Mouse (Mus musculus): ENCODE measurements at regions not wholly inside any gene's neighbourhood (a gene's known extent, or its start where the extent isn't known, plus 50 kb on each side); places are given as distances from the start of the nearest gene placed in this dataset.
A peak's percentile ranks its signal among the peaks of the same experiment; 100 is the strongest.

DNA sequence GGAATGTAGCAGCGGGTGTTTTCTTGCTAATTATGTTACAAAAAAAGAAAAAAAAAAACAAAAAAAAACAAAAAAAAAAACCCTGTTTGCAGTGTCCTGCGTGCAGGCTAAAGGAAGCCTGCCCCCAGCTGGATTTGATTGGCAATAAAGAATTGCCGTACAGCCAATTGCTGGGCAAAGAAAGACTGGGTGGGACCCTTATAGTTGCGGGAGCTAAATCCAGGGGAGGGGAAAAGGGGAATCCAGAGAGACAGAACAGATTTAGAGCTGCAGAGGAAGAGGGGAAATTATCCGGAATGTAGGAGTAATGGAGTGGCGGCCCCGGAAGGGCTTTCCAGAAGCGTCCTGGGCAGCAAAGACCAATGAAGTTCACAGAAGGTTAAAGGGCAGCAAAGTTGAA is 223.6 kb downstream of the Prdm2 start:
- TF ChIP-seq POLR2A (IDR thresholded peaks at IDR 0.05; ENCODE audit: borderline replicate concordance, extremely low read depth, insufficient read depth, insufficient read length): no peak
- ATAC-seq (ENCODE audit: low FRiP score, low read depth): peak; percentile 55; the same call in 1 of the 2 replicates
- WGBS: 3% methylated on average over 8 of the region's 8 CpGs
- Histone ChIP-seq H3K4me2 (replicated peaks; ENCODE audit: low read depth, low read length, severe bottlenecking) (peak overlapping the region; percentile 16; the same call in 1 of the 2 replicates), H3K36me3 (ENCODE audit: control insufficient read depth, insufficient read depth, low read length) (no peaks in the 10 kb centered on the region), H3K27me3 (ENCODE audit: control insufficient read depth, insufficient read depth, low read length) (no peaks in the 10 kb centered on the region), H3K9ac (ENCODE audit: low read depth, low read length, severe bottlenecking) (no peak overlapping the region), H3K9me3 (ENCODE audit: control insufficient read depth, low read length) (no peaks in the 10 kb centered on the region), H3K4me1 (ENCODE audit: control insufficient read depth, insufficient read depth, low read length) (0 out of 2 replicates have a peak, but pooled peaks cover 3% of the 10 kb centered on the region), H3K27ac (replicated peaks; ENCODE audit: low read depth, low read length) (no peak overlapping the region), H3K4me3 (replicated peaks; ENCODE audit: low read length) (no peak overlapping the region)
- peak; percentile 35 for DNase-seq (ENCODE audit: low spot score)

DNA sequence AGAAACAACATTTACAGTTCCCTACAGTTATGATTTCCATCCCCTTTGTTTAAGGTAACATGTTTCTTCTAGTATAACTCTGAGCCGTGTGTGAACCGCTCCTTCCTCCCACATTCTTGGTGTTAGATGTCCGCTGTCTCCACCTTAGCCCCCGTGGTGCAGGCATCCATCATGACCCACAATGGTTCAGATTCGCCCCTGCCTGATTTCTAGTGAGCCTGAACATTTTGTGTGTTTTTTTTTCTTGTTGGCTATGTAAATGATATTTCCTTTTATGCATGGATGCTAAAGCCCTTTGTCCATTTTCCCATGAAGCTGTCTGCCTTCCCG is 229.5 kb downstream of the Prdm2 start:
- Histone ChIP-seq H3K27ac (replicated peaks; ENCODE audit: low read depth, low read length) (no peak overlapping the region), H3K9ac (ENCODE audit: low read depth, low read length, severe bottlenecking) (no peak overlapping the region), H3K4me2 (replicated peaks; ENCODE audit: low read depth, low read length, severe bottlenecking) (no peak overlapping the region), H3K4me1 (ENCODE audit: control insufficient read depth, insufficient read depth, low read length) (peaks cover 10% of the 10 kb centered on the region; the same call in 1 of the 2 replicates), H3K27me3 (ENCODE audit: control insufficient read depth, insufficient read depth, low read length) (no peaks in the 10 kb centered on the region), H3K4me3 (replicated peaks; ENCODE audit: low read length) (no peak overlapping the region), H3K36me3 (ENCODE audit: control insufficient read depth, insufficient read depth, low read length) (no peaks in the 10 kb centered on the region), H3K9me3 (ENCODE audit: control insufficient read depth, low read length) (no peaks in the 10 kb centered on the region)
- no peak for TF ChIP-seq POLR2A (IDR thresholded peaks at IDR 0.05; ENCODE audit: borderline replicate concordance, extremely low read depth, insufficient read depth, insufficient read length)
- ATAC-seq (ENCODE audit: low FRiP score, low read depth): no peak
- WGBS: 57% methylated on average over 6 of the region's 6 CpGs
- no peak for DNase-seq (ENCODE audit: low spot score)

DNA sequence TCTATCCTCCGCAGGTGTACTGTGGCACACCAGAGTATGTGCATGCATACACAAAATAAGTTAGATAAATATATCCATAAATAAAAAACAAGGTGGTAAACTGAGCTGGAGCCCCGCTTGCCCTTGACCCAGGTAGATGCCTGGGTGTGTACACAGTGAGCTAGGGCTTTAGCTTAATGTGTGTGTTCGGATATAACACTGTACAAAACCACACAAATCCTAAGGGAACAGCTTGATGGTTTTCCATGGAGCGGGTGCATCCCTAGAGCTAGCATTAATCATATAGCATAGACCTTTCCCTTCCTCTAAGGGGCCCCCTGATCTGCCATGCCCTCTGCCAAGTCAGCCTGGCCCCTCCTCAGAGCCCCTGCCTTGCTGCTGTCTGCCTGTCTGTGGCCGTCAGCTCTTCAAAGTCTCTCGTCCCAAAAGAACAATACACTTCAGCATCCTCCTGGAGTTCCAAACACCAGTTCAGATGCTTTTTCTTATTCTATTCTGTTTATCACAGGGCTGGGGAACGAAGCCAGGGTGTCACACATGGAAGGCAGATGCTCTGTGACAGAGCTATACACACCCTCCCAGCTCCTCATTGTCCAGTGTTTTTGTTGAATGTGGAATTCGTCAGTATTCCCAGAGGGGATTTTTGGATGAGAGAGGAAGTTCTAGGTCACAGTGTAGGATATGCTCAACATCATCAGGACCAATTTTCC is 230.1 kb downstream of the Prdm2 start:
- 55% methylated on average over 8 of the region's 8 CpGs for WGBS
- H3K9ac ChIP-seq (ENCODE audit: low read depth, low read length, severe bottlenecking): no peak overlapping the region
- no peaks in the 10 kb centered on the region for H3K9me3 ChIP-seq (ENCODE audit: control insufficient read depth, low read length)
- peaks cover 10% of the 10 kb centered on the region; the same call in 1 of the 2 replicates for H3K4me1 ChIP-seq (ENCODE audit: control insufficient read depth, insufficient read depth, low read length)
- H3K27me3 ChIP-seq (ENCODE audit: control insufficient read depth, insufficient read depth, low read length): no peaks in the 10 kb centered on the region
- H3K36me3 ChIP-seq (ENCODE audit: control insufficient read depth, insufficient read depth, low read length): no peaks in the 10 kb centered on the region
- ATAC-seq (ENCODE audit: low FRiP score, low read depth) (no peak), DNase-seq (ENCODE audit: low spot score) (no peak)
- no peak overlapping the region for H3K4me3 ChIP-seq (replicated peaks; ENCODE audit: low read length)
- no peak for TF ChIP-seq POLR2A (IDR thresholded peaks at IDR 0.05; ENCODE audit: borderline replicate concordance, extremely low read depth, insufficient read depth, insufficient read length)
- no peak overlapping the region for H3K4me2 ChIP-seq (replicated peaks; ENCODE audit: low read depth, low read length, severe bottlenecking)
- no peak overlapping the region for H3K27ac ChIP-seq (replicated peaks; ENCODE audit: low read depth, low read length)

DNA sequence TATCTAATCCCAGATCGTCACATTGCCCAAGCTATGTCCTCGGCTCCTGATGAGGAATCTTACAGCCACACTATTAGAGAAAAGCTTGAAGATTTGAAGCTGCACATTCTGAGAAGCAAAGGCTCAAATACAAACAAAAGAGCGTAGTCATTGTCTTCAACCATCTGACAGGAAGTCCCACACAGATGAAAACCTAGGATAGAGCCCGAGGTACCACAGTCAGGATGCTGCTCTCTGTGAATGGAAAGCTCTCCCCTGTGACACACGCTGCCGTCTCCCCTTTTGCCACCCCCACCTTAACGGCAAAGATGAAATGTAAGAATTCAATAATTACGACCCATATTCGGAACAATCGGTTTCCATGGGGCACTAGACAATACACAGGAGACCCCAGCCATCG is 237.2 kb downstream of the Prdm2 start:
- no peak for TF ChIP-seq POLR2A (IDR thresholded peaks at IDR 0.05; ENCODE audit: borderline replicate concordance, extremely low read depth, insufficient read depth, insufficient read length)
- no peaks in the 10 kb centered on the region for H3K9me3 ChIP-seq (ENCODE audit: control insufficient read depth, low read length)
- no peak for DNase-seq (ENCODE audit: low spot score)
- ATAC-seq (ENCODE audit: low FRiP score, low read depth): no peak
- no peaks in the 10 kb centered on the region for H3K36me3 ChIP-seq (ENCODE audit: control insufficient read depth, insufficient read depth, low read length)
- H3K4me1 ChIP-seq (ENCODE audit: control insufficient read depth, insufficient read depth, low read length): no peaks in the 10 kb centered on the region
- no peak overlapping the region for H3K9ac ChIP-seq (ENCODE audit: low read depth, low read length, severe bottlenecking)
- no peak overlapping the region for H3K4me2 ChIP-seq (replicated peaks; ENCODE audit: low read depth, low read length, severe bottlenecking)
- H3K27me3 ChIP-seq (ENCODE audit: control insufficient read depth, insufficient read depth, low read length): no peaks in the 10 kb centered on the region
- no peak overlapping the region for H3K27ac ChIP-seq (replicated peaks; ENCODE audit: low read depth, low read length)
- H3K4me3 ChIP-seq (replicated peaks; ENCODE audit: low read length): no peak overlapping the region
- WGBS: 81% methylated on average over 11 of the region's 11 CpGs

DNA sequence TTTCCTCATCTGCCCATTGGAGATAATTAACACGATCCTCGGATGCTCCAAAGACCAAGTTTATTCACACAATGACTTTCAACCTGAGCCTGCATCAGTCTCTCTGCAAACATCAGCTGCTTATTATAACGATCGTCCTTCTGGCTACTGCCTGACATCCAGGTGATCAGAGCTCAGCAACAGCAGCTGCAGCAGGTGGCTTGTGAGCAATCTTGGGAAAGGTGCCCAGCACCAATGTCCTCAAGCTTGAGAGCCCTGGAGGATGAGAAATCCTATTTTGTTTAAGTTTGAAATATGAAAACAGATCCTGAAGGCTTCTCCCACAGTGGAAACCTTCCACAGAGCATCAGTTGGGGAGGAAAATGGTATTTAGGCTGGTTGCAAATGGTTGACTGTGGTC is 242.8 kb downstream of the Prdm2 start:
- Histone ChIP-seq H3K4me2 (replicated peaks; ENCODE audit: low read depth, low read length, severe bottlenecking) (no peak overlapping the region), H3K9me3 (ENCODE audit: control insufficient read depth, low read length) (0 out of 2 replicates have a peak, but pooled peaks cover 3% of the 10 kb centered on the region), H3K4me1 (ENCODE audit: control insufficient read depth, insufficient read depth, low read length) (no peaks in the 10 kb centered on the region), H3K27me3 (ENCODE audit: control insufficient read depth, insufficient read depth, low read length) (no peaks in the 10 kb centered on the region), H3K9ac (ENCODE audit: low read depth, low read length, severe bottlenecking) (no peak overlapping the region), H3K4me3 (replicated peaks; ENCODE audit: low read length) (no peak overlapping the region), H3K36me3 (ENCODE audit: control insufficient read depth, insufficient read depth, low read length) (no peaks in the 10 kb centered on the region), H3K27ac (replicated peaks; ENCODE audit: low read depth, low read length) (no peak overlapping the region)
- WGBS: 75% methylated on average over 4 of the region's 4 CpGs
- ATAC-seq (ENCODE audit: low FRiP score, low read depth): no peak
- no peak for DNase-seq (ENCODE audit: low spot score)
- no peak for TF ChIP-seq POLR2A (IDR thresholded peaks at IDR 0.05; ENCODE audit: borderline replicate concordance, extremely low read depth, insufficient read depth, insufficient read length)
